Mouse (Mus musculus) liver, embryonic 16.5 days (tissue): ENCODE measurements around the gene Tarbp1. TPM values are rescaled to one million over a fixed set of nuclear protein-coding genes. Genes with fewer than 3 reads are reported as not detected.

Source experiments
- polyA plus RNA-seq: library from polyadenylated mRNA; unstranded; fragments of >200 nt; fragmentation: Nextera tagmentation; extraction: Ambion mirVana; gene quantifications from 2 replicates; pipeline ENCODE4 v1.2.1, GENCODE M21; 2015

Gene Tarbp1
- polyA plus RNA-seq, 1 experiment from 2014 or later, result 1.3 TPM

Other genes starting within 250 kb of the Tarbp1 start
- gene Slc35f3, start 176.5 kb downstream of the Tarbp1 start, polyA plus RNA-seq, result not detected in 2 replicates
- gene Coa6, start 52.5 kb downstream of the Tarbp1 start, polyA plus RNA-seq, result 31.8 and 35.5 TPM in 2 replicates
- gene Irf2bp2, start 118.9 kb upstream of the Tarbp1 start, polyA plus RNA-seq, result 3.3 TPM in 2 replicates